In genomic region chr11:79188176-79188575, GRCm38 (mm10) we compare ENCODE assay signal across 9 mouse cellular contexts. TPM values are rescaled to one million over a fixed set of nuclear protein-coding genes. Genes with fewer than 3 reads are reported as not detected.
DNase-seq lines count a peak whose midpoint lies in the region; ATAC-seq and TF ChIP-seq lines count a peak whose summit lies in the region.
"Had no signal": no experiment of that assay in that cellular context is flagged by ENCODE, and none has a peak within 500 bp of the region (broad histone marks: within the 10 kb centered on the region; RNA-seq: fewer than 3 reads in every experiment).

No protein-coding gene starts in this region.

- no peak for TF ChIP-seq POLR2A in olfactory bulb, adult 2 months (IDR thresholded peaks at IDR 0.05; ENCODE audit: insufficient read depth, low read depth, low read length)

- DNase-seq in brain, embryonic 18.5 days (ENCODE audit: low read depth, low spot score), result peak; percentile 60
- DNase-seq in gonadal fat pad, adult 2 months (ENCODE audit: low read depth), result peak; percentile 41
- DNase-seq in layer of hippocampus, adult 2 months (ENCODE audit: low spot score in 2 of 2), result peak; percentile 47 to 56
- no peak for DNase-seq in thymus, adult 18-20 months

- no peak overlapping the region for H3K9ac ChIP-seq in intestine, embryonic 15.5 days
- H3K9ac ChIP-seq in intestine, postnatal 0 days (ENCODE audit: low read depth, low read length), result no peak overlapping the region
- no peak overlapping the region for H3K9ac ChIP-seq in midbrain, embryonic 16.5 days (ENCODE audit: low read depth, low read length)

- H3K4me3 ChIP-seq in intestine, embryonic 15.5 days (replicated peaks), result no peak overlapping the region
- no peak overlapping the region for H3K4me3 ChIP-seq in intestine, postnatal 0 days (ENCODE audit: low read depth, low read length)
- H3K4me3 ChIP-seq in layer of hippocampus, adult 2 months, result no peak overlapping the region
- H3K4me3 ChIP-seq in olfactory bulb, adult 2 months (ENCODE audit: insufficient read depth, low read depth, low read length), result no peak overlapping the region
- no peak overlapping the region for H3K4me3 ChIP-seq in midbrain, embryonic 16.5 days (ENCODE audit: low read depth, low read length)
- H3K4me3 ChIP-seq: erythroblast, embryonic 14.5 days had no signal

- no peak overlapping the region for H3K27ac ChIP-seq in intestine, embryonic 15.5 days
- no peak overlapping the region for H3K27ac ChIP-seq in intestine, postnatal 0 days (ENCODE audit: low read depth, low read length)
- H3K27ac ChIP-seq in layer of hippocampus, adult 2 months, result no peak overlapping the region
- peak overlapping the region; percentile 84; the same call in 1 of the 2 replicates for H3K27ac ChIP-seq in olfactory bulb, adult 2 months (ENCODE audit: insufficient read depth, low read depth, low read length)
- H3K27ac ChIP-seq in midbrain, embryonic 16.5 days (ENCODE audit: low read length), result no peak overlapping the region

- H3K4me1 ChIP-seq in intestine, embryonic 15.5 days (replicated peaks), result peaks cover 10% of the 10 kb centered on the region
- H3K4me1 ChIP-seq in intestine, postnatal 0 days (replicated peaks; ENCODE audit: control insufficient read depth, insufficient read depth, low read length), result no peaks in the 10 kb centered on the region
- peaks cover 42% of the 10 kb centered on the region for H3K4me1 ChIP-seq in olfactory bulb, adult 2 months (ENCODE audit: control insufficient read depth, insufficient read depth, low read length)
- no peaks in the 10 kb centered on the region for H3K4me1 ChIP-seq in midbrain, embryonic 16.5 days (ENCODE audit: control insufficient read depth, insufficient read depth, low read length)

- H3K9me3 ChIP-seq in intestine, embryonic 15.5 days, result no peaks in the 10 kb centered on the region
- no peaks in the 10 kb centered on the region for H3K9me3 ChIP-seq in intestine, postnatal 0 days (ENCODE audit: control insufficient read depth)
- H3K9me3 ChIP-seq in midbrain, embryonic 16.5 days (replicated peaks; ENCODE audit: control insufficient read depth, low read length, poor library complexity, severe bottlenecking), result no peaks in the 10 kb centered on the region

- ATAC-seq in intestine, embryonic 15.5 days, result peak; percentile 26; the same call in 1 of the 2 replicates
- no peak for ATAC-seq in intestine, postnatal 0 days
- ATAC-seq in midbrain, embryonic 16.5 days, result no peak

- WGBS in intestine, embryonic 15.5 days, result 63% methylated on average over 6 of the region's 6 CpGs
- 58% methylated on average over 6 of the region's 6 CpGs for WGBS in intestine, postnatal 0 days
- 15% methylated on average over 6 of the region's 6 CpGs for WGBS in olfactory bulb, adult 2 months
- 76% methylated on average over 6 of the region's 6 CpGs for WGBS in midbrain, embryonic 16.5 days

- no peak for TF ChIP-seq CTCF in intestine, postnatal 0 days (IDR thresholded peaks at IDR 0.05; ENCODE audit: low read depth)
- TF ChIP-seq CTCF in layer of hippocampus, adult 2 months (conservative IDR thresholded peaks at IDR 0.05), result no peak
- no peak for TF ChIP-seq CTCF in olfactory bulb, adult 2 months (IDR thresholded peaks at IDR 0.05; ENCODE audit: insufficient read depth, low read depth, low read length)

- H3K36me3 ChIP-seq in intestine, embryonic 15.5 days, result no peaks in the 10 kb centered on the region
- H3K36me3 ChIP-seq in intestine, postnatal 0 days (ENCODE audit: control insufficient read depth, insufficient read depth), result no peaks in the 10 kb centered on the region
- H3K36me3 ChIP-seq in midbrain, embryonic 16.5 days (ENCODE audit: control insufficient read depth, insufficient read depth, low read length), result no peaks in the 10 kb centered on the region

- no peak overlapping the region for H3K4me2 ChIP-seq in intestine, embryonic 15.5 days (replicated peaks)
- no peak overlapping the region for H3K4me2 ChIP-seq in intestine, postnatal 0 days (replicated peaks; ENCODE audit: low read depth)
- H3K4me2 ChIP-seq in midbrain, embryonic 16.5 days (ENCODE audit: low read length), result no peak overlapping the region

- no peaks in the 10 kb centered on the region for H3K27me3 ChIP-seq in intestine, embryonic 15.5 days (replicated peaks)
- no peaks in the 10 kb centered on the region for H3K27me3 ChIP-seq in intestine, postnatal 0 days (replicated peaks; ENCODE audit: control insufficient read depth, insufficient read depth, low read length)
- H3K27me3 ChIP-seq in midbrain, embryonic 16.5 days (ENCODE audit: control insufficient read depth, insufficient read depth, low read depth, low read length), result no peaks in the 10 kb centered on the region

RNA-seq across cellular contexts. Expression of gene Ksr1, which starts 42.0 kb away (rescaled TPM):
- 3.5 and 4.4 TPM in 2 replicates for polyA plus RNA-seq in intestine, embryonic 15.5 days (2015; fragmentation: Nextera tagmentation; extraction: Ambion mirVana)
- 4.7 and 6.8 TPM in 2 replicates for polyA plus RNA-seq in intestine, postnatal 0 days (2015; fragmentation: Nextera tagmentation; extraction: Ambion mirVana)
- polyA plus RNA-seq in gonadal fat pad, adult 2 months (2012; rRNA removed), result 11.8 and 13.9 TPM in 2 replicates
- total RNA-seq in layer of hippocampus, adult 2 months (2021), result 100 to 1,000 TPM; 230 to 231 TPM
- polyA plus RNA-seq in olfactory bulb, adult 2 months (2012; ENCODE audit: insufficient read depth, insufficient read length, low replicate concordance, missing spikeins), result not detected in 2 replicates
- 4.5 and 5.3 TPM in 2 replicates for polyA plus RNA-seq in midbrain, embryonic 16.5 days (2015; fragmentation: Nextera tagmentation; extraction: Ambion mirVana)

Comparison
In these comparisons a context has a peak if more than half of its experiments do, and no peak if none do; other contexts are left out.
1. DNase-seq: peak in brain, embryonic 18.5 days (single experiment), gonadal fat pad, adult 2 months (single experiment) and layer of hippocampus, adult 2 months (2 of 2); none in thymus, adult 18-20 months (0 of 2).